Comparison of ENCODE assay signal across 8 mouse cellular contexts in the genomic region with DNA sequence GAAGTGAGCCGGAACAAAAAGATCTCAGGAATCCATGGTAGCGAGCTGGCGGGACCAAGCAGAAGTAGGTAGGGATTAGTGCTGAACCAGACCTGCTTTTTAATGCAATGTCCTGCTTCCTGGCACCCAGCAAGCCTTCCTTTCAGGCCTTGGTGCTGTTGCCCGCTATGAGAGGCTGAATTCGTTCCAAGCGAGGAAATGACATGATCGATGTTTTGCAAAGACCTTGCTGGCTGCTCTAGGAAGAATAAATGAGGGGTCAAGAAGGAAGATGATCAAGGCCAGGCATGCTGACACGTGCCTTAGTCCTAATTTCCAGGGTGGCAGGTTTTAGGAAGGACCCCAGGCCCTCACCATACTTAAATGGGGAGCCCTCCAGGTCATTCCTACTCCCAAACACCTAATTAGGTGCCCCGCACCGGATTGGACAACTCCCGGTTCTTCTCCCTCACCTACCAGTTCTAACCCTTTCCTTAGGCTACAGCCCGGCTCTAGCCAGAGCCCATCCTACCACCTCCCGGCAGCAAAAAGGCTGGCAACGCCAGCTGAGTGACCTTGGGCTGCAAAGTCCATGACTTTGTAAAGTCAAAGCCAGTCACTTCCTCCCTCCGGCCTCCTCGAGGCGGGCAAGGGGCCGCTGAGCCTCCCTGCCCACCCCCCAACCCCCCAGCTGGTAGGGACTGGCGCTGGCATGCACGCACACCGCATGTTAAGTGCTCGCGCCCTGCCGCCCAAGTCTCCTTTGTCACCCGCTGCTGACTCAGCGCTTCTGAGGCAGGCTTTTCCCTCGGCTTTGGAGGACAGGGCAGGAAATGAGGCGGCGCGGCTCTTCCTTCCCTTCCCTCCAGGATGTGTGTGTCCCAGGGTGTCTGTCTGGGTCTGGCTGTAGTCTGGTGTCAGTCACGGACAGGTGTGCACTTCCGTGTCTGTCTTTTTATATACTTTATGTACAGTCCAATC. TPM values are rescaled to one million over a fixed set of nuclear protein-coding genes. Genes with fewer than 3 reads are reported as not detected.
DNase-seq lines count a peak whose midpoint lies in the region; ATAC-seq lines count a peak whose summit lies in the region.

No protein-coding gene starts in this region.

- peaks cover 54% of the 10 kb centered on the region for H3K4me1 ChIP-seq in forebrain, embryonic 13.5 days
- H3K4me1 ChIP-seq in hindbrain, embryonic 10.5 days (replicated peaks), result peaks cover 49% of the 10 kb centered on the region
- peaks cover 83% of the 10 kb centered on the region for H3K4me1 ChIP-seq in megakaryocyte, embryonic 14.5 days

- peak overlapping the region; percentile 55 for H3K27ac ChIP-seq in forebrain, embryonic 13.5 days
- peak overlapping the region; percentile 93 for H3K27ac ChIP-seq in hindbrain, embryonic 10.5 days

- H3K27me3 ChIP-seq in forebrain, embryonic 13.5 days, result no peaks in the 10 kb centered on the region
- peaks cover 35% of the 10 kb centered on the region; the same call in 1 of the 2 replicates for H3K27me3 ChIP-seq in hindbrain, embryonic 10.5 days (ENCODE audit: insufficient read depth, poor library complexity, severe bottlenecking)
- H3K27me3 ChIP-seq in megakaryocyte, embryonic 14.5 days (replicated peaks), result no peaks in the 10 kb centered on the region

- peak; percentile 50; the same call in 1 of the 2 replicates for ATAC-seq in frontal cortex, adult (ENCODE audit: low TSS enrichment)
- peak; percentile 82 for ATAC-seq in forebrain, embryonic 13.5 days

- H3K4me3 ChIP-seq in forebrain, embryonic 13.5 days, result no peak overlapping the region
- peak overlapping the region; percentile 38 for H3K4me3 ChIP-seq in hindbrain, embryonic 10.5 days
- H3K4me3 ChIP-seq in megakaryocyte, embryonic 14.5 days (replicated peaks), result peak overlapping the region; percentile 88

- H3K9ac ChIP-seq in forebrain, embryonic 13.5 days, result peak overlapping the region; percentile 39

- H3K9me3 ChIP-seq in forebrain, embryonic 13.5 days (replicated peaks), result no peaks in the 10 kb centered on the region
- H3K9me3 ChIP-seq in hindbrain, embryonic 10.5 days, result no peaks in the 10 kb centered on the region
- no peaks in the 10 kb centered on the region for H3K9me3 ChIP-seq in megakaryocyte, embryonic 14.5 days

- DNase-seq in frontal cortex, postnatal 25 days (ENCODE audit: low spot score in 2 of 2), result no peak
- peak; percentile 83 for DNase-seq in brain, adult 2 months (ENCODE audit: low read depth, low spot score)
- peak; percentile 82 for DNase-seq in hindbrain, embryonic 10.5 days (ENCODE audit: low spot score)
- peak; percentile 58 for DNase-seq in left cerebral cortex, postnatal 4 days
- peak; percentile 60 to 78 for DNase-seq in spleen, postnatal 10 days (ENCODE audit: low spot score in 2 of 2)

- peak overlapping the region; percentile 51 for H3K4me2 ChIP-seq in forebrain, embryonic 13.5 days

- intact Hi-C loops in left cerebral cortex, postnatal 4 days (cut with DNase I), result no loop called here

- H3K36me3 ChIP-seq in forebrain, embryonic 13.5 days (ENCODE audit: poor library complexity, severe bottlenecking), result no peaks in the 10 kb centered on the region
- no peaks in the 10 kb centered on the region for H3K36me3 ChIP-seq in hindbrain, embryonic 10.5 days
- no peaks in the 10 kb centered on the region for H3K36me3 ChIP-seq in megakaryocyte, embryonic 14.5 days (replicated peaks; ENCODE audit: low read length)

- WGBS in forebrain, embryonic 13.5 days, result 27% methylated on average over 32 of the region's 32 CpGs
- 29% methylated on average over 32 of the region's 32 CpGs for WGBS in hindbrain, embryonic 10.5 days

RNA-seq across cellular contexts. Expression of a gene that starts 52.7 kb away (rescaled TPM):
- polyA plus RNA-seq in forebrain, embryonic 13.5 days (2015; fragmentation: Nextera tagmentation; extraction: Ambion mirVana), result 54.2 and 54.8 TPM in 2 replicates
- polyA plus RNA-seq in hindbrain, embryonic 10.5 days (2016; fragmentation: Nextera tagmentation; extraction: Ambion mirVana), result 20.3 and 34.2 TPM in 2 replicates
- 100 to 1,000 TPM; 124 to 127 TPM for total RNA-seq in left cerebral cortex, postnatal 4 days (2021)
- 32.7 and 46.2 TPM in 2 replicates for polyA plus RNA-seq in megakaryocyte, embryonic 14.5 days (2012; ENCODE audit: insufficient read depth, low replicate concordance)

Comparison
In these comparisons a context has a peak if more than half of its experiments do, and no peak if none do; other contexts are left out.
1. DNase-seq: peak in brain, adult 2 months (single experiment), hindbrain, embryonic 10.5 days (single experiment), left cerebral cortex, postnatal 4 days (single experiment) and spleen, postnatal 10 days (2 of 2); none in frontal cortex, postnatal 25 days (0 of 2).